Mouse (Mus musculus): ENCODE results near the gene Rgl1.
"Not testable (repeated sequence)": the region's sequence is repeated elsewhere in the genome, so short reads cannot be mapped to it uniquely, and the experiment has no call there.

The Rgl1 gene

DNA sequence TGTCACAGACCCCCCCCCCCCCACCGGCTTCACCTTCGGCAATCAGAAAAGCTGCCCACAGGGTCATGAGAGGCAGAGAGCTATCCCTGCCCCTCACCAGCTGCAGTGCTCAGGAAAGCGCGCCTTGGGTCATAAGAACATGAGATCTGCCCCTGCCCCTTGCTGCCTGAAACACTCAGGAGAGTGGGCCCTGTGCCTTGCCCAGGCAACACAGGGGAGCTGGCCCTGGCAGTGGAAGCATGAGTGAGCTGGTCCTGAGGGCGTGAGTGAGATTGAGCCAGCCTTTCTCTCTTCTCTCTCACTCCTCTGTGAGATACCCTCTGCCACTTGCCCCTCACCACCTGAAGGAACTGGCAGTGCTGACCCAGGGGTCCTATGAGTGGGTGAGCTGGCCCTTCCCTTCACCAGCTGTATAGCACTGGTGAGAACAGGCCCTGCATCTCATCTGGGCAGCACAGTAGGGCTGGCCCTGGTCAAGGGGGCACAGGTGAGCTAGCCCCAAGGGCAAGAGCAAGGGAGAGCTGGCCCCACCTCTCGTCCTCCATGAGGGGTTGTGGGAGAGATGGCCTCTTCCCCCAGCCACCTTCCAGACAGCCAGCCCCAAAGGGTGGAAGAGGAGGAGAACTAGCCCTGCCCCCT, 115.2 kb downstream of the Rgl1 start:
- DNase-seq = no peak

DNA sequence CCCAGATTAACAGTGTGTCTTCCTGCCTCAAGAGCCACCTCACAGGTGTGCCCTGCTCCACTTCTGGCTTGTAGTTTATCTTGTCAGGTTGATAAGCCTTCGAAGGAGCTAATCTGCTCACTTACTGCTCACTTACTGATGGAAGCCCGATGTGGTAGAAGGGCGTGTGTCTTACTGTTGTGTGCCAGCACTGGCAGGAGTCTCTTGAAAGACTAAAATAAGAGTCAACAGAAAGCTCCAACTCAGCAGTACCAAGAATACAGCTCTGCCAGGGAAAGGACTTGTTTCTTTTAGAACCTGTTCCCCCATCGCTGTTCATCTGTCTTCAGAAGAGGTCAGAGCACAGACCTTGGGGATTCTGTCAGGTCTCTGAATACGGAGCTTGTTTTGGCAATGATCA, 118.1 kb downstream of the Rgl1 start:
- DNase-seq = no peak

DNA sequence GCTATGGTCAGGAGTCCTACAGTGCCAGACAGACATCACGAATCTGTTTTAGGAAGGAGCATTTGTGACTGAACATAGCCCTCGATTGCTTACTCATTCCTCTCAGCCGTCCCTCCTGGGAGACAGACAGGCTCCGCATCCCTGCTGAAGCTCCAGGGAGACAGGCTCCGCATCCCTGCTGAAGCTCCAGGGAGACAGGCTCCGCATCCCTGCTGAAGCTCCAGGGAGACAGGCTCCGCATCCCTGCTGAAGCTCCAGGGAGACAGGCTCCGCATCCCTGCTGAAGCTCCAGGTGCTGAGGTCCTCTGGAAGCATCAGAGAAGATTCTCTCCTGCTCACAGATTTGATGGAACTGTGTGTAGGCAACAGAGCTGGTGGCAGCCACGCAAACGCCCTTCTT, 123.9 kb downstream of the Rgl1 start:
- not testable (repeated sequence) for DNase-seq

DNA sequence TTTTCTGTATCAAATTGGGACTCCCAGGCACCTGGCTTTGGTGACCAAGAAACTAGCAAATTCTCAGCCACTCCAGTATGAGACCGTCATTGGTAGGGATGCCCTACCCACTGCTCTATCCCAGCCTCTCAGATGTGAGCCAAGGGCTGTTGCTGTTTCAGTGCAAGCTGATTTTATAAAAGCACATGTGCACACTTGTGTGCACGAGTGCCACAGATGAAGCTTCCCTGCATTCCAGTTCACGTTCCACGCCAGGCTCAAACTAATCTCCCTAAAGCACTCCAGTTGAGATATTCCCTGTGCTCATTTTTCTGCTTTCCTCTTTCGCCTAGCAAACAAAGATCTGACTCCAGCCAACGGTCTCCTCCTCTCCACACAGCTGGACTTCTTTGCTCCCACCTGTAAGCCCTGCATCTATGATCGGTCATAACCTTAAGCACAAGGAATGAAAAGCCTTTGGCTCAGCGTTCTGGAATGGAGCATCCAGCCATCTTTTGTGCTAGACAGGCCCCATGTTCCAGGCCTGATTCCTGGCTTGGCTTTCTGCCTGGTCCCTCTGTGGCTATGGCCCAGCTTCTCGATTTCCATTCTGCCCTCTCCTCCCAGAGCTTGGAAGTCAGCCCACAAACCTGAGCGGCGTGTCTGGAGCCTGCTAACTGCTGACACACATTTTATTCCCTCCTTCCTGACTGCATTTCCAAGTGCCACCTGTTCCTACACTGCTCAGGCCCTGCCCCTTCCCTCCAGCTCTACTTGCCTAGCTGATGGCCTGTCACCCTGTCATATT, 125.8 kb downstream of the Rgl1 start:
- no peak for DNase-seq

DNA sequence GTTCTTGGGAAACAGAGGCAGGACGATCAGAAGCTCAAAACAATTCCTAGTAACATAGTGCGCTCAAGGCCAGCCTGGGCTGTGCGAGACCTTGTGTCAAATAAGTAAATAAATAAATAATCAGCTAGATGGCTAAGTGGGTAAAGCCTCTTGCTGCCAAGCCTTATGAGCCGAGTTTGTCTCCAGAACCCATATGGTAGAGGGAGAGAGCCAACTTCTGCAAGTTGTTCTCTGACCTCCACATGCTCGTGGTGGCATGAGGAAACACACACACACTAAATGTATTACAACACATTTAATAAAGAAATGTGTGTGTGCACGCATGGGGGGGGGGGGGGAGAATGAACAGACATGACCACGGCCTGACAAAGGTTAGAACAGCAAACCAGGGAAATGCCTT, 126.8 kb downstream of the Rgl1 start:
- DNase-seq = no peak

DNA sequence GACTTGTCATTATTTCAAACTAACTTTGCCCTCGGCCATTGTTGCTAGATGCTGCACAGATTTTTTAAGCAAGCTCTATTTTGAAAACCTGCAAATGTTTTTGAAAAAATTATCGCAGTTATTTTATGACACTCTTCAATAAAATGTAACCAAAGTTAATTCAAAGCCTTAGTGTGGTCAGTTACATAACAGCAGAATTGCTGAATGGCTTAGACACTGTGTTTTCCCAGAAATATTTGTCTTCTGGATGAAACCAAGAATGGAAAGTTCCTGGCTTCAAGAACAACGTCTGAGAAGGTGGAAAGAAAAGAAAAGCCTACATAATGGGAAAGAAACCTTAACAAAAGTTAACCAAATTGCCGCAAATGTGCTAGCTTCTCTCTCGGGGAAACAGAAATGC, 131.5 kb downstream of the Rgl1 start:
- DNase-seq = no peak

DNA sequence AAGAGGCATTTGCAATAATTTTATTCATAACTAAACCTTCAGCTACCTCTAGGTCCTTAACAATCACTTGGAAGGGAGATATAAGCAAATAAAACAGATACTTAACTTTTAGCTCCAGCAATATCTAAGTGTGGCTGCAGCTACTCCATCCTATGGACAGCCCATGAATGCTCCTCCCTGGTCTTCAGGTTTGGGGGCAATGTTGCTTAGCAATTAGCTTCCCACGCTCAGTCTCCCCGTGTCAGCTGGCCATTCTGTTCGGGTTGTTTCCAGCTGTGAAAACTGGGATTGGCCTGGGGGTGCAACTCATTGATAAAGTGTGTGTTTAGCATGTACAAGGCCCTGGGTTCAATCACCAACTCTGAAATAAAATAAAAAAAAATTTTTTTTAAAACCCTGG, 136.4 kb downstream of the Rgl1 start:
- no peak for DNase-seq

DNA sequence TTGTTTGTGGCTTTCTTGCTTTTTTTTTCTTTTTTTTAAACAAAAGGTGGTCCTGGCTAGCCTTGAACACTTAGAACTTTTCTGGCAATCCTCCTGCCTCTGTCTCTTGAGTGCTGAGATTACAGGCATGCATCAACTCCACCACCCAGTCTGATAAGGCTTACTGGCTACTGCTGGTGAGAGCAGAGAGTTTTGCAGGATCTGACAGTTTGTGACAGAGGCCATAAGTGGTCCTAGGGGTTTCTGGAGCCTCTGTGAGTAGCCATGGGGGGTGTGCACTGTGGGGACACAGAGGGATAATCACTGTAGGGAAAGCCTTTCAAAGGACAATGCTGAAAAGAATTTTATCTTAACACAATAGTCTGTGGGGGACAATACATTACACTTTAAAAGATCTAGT, 140.5 kb downstream of the Rgl1 start:
- no peak for DNase-seq

DNA sequence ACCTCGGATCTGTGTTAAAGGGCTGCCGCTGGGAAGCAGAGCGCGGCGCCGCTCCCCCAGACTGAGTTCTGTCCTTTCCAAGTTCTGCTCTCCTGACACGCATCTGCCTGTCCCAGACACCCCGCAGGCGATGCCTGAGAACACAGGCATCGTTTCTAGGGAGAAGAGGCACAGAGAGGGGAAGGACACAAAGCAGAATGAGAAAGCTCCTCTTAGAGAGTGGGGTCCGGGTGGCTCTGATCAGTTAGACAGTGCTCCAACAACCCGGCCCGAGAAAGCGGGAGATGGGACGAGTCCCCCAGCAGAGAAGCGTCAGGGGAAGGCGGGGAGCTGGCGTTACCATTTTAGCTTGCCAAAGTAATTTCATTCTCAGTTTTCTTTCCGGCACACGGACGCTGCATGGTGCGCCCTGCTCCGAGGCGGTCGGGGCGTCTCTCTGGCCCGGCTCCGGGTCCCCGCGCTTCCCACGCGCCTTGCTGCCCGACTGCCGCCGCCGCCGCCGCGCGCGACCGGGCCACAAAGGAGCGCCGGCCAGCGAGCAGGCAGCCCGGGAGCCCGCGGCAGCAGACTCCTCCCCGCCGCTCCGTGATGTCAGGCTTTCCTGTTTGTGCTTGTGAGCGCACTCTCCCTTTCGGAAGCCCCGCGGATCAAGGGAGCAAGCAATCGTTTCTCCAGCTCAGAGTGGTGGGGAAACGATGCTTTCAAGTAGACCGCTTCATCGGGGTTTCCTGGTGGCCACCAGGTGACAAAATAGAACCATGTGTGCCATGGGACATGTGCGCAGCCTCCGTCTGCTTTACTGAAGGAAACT, 141.3 kb downstream of the Rgl1 start:
- peak; percentile 87 for DNase-seq

DNA sequence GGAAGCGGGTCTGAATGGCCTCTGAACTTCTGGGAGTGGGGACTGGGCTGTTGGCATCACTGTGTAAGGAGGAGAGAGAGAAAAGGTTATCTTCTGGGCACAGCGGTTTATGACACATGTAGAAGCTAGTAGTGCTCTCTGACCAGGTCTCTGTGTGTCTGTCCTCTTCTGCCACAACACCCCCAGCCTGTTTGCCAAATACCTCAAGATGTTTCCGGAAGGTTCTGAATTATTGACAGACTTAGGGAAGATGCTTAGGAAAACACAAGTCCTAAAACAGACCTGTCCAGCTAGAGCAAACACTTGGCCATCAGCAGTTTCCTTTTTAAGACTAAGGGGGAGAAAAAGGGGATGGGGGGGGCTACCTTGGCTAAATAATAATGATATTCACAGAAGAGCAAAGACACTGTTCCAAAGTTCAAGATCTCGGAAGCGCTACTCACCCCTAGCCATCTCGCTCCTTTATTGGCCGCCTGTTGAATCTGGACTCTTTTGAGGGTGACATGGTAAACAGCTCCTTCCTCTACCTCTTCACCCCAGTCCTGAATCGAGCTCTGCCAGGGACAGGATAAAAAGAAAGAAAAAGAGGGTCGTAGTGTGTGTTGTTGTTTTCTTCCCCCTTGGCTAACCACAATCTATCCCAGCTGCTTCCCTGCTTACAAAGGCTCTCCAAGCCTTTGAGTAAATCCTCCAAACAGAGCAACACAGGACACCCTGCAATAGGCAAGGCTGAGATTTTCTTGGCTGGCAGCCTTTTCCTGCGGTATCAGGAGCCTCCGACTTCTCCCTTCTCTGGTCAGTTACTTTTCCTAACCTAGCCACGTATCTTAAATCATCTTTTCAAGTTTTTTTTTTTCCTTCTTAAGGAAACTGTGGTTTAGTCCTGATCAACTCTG, 142.5 kb downstream of the Rgl1 start:
- DNase-seq = no peak

DNA sequence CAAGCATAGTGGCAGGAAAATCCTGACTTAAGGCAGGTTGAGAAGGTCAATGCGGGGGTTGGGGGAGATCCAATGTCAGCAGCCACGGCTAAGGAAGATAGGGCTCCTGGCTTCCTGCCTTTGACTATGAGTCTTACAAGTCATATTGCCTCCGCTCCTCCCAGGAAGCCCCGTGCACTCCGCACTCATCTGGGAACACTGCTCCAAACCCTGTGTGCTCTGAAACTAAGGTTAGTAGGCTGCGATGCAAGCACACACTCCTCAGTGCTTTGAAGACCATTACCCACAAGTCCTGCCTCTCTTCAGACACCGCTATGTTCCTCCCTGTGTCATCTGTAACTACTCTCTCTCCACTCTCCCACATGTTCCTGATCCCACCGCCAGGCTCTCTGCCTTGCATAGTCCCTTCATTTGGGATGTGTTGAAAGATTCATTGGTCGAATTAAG, 143.4 kb downstream of the Rgl1 start:
- DNase-seq = no peak

DNA sequence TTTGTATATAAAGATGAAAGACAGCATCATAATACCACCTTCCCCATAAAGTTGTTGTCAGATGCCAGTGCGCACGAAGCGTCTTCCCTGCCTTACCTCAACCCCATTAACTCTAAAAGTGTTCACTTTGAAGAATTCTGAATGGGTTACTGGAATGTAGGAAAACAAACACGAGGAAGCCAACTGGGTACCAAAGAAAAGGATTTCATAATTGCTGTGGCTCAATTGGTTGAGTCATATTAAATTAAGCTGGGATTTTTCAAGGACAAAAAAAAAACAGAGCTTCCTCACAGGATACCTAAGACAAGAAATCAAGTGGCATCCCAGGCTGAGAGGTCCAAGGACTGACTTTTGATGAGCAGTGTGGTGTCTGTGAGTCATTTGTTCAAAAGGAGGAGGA, 144.5 kb downstream of the Rgl1 start:
- DNase-seq = no peak

DNA sequence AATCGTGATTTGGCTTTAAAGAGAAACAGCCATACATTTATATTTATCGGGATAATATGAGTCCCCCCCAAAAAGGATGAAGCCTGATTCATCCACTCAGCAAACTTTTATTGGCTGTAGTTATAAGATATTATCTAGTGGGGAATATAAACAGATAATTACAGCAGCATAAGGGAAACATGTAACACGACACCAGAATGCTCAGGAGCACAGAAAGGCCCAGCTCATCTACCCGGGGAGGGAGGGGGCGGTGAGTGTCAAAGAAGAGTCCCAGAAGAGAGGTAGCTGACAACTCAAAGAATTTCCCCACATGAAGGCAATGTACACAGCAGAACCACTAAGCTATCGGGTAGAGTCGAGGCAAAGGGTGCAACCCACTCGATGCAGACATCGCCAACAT, 146.8 kb downstream of the Rgl1 start:
- no peak for DNase-seq

DNA sequence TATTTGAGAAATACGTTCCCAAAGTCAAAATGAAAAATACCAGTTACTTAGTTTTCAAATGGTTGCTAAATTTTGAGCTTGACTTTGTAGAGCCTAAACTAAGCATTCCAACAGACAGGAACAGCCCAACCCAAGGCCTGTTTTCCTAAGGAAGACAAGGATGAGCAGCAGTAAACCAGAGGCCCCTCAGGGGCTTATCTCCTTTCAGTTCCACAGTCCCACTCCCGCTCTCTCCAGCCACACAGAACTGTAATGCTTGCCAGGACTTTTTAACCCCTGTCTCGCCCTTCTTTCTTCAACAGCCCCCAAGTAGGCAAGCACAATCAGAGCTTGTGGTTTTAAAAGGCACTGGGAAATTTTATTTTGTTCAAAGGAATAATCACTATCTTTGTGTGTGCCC, 147.3 kb downstream of the Rgl1 start:
- no peak for DNase-seq

DNA sequence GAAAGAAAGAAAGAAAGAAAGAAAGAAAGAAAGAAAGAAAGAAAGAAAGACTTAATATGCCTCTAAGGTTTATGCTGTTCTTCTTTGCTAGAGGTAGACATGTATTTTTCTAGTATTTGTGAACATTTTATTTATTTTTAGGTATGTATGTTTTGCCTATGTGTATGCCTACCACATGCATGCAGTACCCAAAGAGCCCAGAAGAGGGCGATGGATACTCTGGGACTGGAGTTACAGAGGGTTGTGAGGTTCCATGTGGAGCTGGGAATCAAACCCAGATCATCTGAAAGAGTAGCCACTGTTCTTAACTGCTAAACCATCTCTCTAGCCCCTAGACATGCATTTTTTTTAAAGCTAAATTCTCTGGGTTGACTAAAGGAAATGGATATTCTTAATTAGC, 147.8 kb downstream of the Rgl1 start:
- no peak for DNase-seq

DNA sequence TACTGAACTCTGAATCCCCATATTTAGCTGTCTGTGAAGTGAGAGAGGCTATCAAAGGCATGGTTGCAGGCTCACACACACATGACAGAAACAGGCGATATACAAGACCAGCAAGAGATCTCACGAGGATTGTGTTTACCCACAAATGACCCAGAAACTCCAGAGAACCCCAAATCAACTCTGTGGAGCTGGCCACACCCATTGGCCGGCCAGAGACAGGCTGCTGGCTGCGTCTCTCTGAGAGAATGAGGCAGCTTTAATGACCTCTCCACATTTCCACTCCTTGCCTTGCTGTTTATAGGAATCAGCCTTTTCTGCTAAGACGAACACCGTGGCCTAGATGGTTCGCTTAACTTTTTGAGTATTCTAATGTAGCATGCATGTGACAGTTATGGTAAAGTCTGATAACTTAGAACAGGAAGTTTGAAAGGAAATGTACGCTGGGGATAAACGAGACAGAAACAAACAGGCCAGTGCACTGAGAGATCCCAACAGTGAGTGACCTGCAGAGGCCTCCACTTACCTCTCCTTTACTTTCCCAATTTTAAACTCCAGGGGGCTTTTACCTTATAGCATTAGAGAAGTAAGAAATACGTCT, 148.3 kb downstream of the Rgl1 start:
- DNase-seq = no peak

DNA sequence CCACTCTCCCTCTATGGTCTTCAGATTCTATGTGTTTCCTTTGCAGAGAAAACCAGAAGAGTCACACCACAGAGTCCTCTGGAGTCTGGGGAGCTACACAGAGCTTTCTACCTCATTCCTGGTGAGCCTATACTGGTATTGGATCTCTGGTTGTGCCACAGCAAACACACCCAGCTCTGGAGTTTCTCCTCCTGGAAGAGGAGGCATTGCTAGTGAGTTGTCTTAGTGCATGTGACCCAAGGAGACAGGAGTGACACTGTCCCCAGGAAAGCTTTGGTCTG, 149.4 kb downstream of the Rgl1 start:
- no peak for DNase-seq

DNA sequence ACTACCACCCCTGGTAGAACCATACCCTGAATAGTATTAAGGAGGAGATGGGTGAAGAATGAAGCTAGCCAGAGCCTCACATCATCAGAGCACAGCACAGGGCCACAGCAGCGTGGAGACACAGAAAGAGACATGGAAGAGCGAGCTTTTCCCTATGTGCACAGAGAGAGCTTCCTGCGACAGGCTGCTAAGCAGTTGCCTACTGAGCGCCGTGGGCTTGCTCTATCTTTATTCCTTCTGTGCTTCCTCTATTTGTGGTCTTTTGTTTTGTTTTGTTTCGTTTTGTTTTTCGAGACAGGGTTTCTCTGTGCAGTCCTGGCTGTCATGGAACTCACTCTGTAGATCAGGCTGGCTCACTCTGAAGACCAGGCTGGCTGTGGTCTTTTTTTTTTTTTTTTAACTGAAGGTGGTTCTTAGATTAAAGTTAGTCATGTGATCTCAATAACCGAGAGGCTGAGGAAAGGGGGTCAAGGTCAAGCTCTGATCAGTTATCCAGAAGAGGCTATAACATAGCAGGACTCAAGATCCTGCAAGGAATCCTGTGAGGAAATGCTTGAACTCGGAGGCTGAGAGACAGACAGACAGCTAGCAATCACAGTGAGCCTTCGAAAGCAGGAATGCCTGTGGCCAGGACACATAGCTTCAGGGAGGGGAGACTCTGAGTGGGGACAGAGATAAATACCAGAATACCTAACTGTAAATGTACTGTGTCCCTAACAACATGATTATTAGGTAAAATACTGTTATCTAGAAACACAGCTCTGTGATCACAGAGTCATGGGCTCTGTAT, 150.0 kb downstream of the Rgl1 start:
- no peak for DNase-seq

DNA sequence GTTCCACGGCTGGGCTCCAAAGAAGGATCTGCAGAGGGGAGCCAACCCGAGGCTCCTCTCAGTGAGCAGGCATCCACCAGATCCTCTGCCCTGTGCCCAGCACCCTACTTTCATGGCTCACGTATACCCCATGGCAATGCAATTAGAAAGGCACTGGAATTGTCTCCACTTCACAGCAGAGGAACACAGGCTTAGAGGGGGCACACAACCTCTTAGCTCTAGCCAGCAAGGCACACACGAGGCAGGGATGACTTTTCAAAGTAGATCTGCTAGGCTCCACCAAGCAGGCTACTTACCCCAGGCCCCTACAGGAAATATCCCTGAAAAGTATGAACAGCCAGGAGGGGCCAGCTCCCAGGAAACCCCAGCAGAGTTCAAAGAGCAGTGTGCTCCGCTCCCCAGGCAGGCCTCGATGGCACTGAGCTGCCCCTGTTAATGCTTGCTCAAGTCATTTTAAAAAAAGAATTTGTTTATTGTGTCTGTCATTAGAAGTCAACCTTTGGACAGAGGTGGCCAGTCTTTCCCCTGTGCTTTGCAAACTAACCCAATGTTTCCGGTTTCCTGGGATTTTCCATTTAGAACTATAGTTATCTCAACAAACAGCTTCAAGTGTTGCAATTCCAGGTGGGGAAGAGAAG, 151.3 kb downstream of the Rgl1 start:
- no peak for DNase-seq

DNA sequence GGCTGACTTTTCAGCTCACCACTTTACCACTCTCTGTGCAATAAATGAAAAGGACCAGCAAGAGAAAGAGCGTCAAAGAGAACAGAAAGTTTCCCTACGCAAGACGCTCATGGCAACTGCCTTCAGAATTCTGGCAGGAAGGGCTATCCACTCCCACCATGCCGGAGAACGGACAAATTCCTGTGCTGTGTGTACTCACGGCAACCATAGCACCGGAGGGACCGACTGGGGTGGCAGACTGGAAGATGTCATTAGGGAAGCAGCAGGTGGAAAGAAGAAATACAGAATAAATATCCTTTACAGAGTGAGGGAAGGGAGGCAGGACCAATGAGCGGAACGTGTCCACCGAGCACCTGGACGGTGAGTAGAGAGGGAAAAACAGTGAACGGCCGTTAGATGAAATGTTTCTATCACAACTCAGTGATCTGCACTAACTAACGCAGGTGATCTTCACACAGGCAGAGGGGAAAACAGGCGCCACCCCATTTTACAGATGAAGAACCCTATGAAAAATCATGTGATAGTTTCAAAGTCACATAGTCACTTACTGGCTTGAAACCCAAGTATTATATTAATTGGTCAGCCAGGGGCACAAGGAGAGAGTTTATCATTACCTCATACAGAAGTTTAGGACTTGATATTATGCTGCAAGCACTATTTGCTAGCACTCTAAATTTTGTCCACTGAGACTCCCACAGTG, 152.8 kb downstream of the Rgl1 start:
- DNase-seq = no peak

Measured in retina, postnatal 1 day (tissue).